Mouse (Mus musculus): Measurements from ENCODE around the gene S1pr3. TPM values are rescaled to one million over a fixed set of nuclear protein-coding genes. Genes with fewer than 3 reads are reported as not detected.

Gene S1pr3
- total and polyA plus RNA-seq, 2 experiments from 2014 or later = 15.6 to 25.8 TPM

- Histone ChIP-seq H3K36me3 (replicated peaks; ENCODE audit: control insufficient read depth, insufficient read depth, low read length) (no peaks in the 10 kb centered on the region), H3K27ac (ENCODE audit: low read depth) (no peak overlapping the region), H3K27me3 (ENCODE audit: control insufficient read depth, insufficient read depth, low read length) (no peaks in the 10 kb centered on the region), H3K4me2 (ENCODE audit: low read depth, low read length) (no peak overlapping the region), H3K4me3 (ENCODE audit: low read depth, low read length) (no peak overlapping the region), H3K9ac (replicated peaks; ENCODE audit: low read depth, low read length) (no peak overlapping the region), H3K9me3 (replicated peaks; ENCODE audit: control insufficient read depth, low read length) (no peaks in the 10 kb centered on the region), H3K4me1 (ENCODE audit: control insufficient read depth, insufficient read depth) (no peaks in the 10 kb centered on the region)
- 37% methylated on average over 4 of the region's 4 CpGs for WGBS
- no peak for ATAC-seq (ENCODE audit: insufficient read depth, low read depth)
- no peak for DNase-seq (ENCODE audit: low spot score)
- TF ChIP-seq EP300 (IDR thresholded peaks at IDR 0.05; ENCODE audit: low read depth) (no peak), CTCF (IDR thresholded peaks at IDR 0.05; ENCODE audit: low read depth) (no peak)
These were observed 38.1 kb downstream of the S1pr3 start for GRCm38 (mm10) chr13:51446550-51446949.

GRCm38 (mm10) chr13:51456190-51456878 lies 47.9 kb downstream of the S1pr3 start:
- ATAC-seq (ENCODE audit: insufficient read depth, low read depth) (no peak), DNase-seq (ENCODE audit: low spot score) (no peak)
- no peak overlapping the region for H3K4me2 ChIP-seq (ENCODE audit: low read depth, low read length)
- no peak overlapping the region for H3K27ac ChIP-seq (ENCODE audit: low read depth)
- H3K27me3 ChIP-seq (ENCODE audit: control insufficient read depth, insufficient read depth, low read length) = no peaks in the 10 kb centered on the region
- H3K9ac ChIP-seq (replicated peaks; ENCODE audit: low read depth, low read length) = no peak overlapping the region
- TF ChIP-seq CTCF (IDR thresholded peaks at IDR 0.05; ENCODE audit: low read depth) (no peak), EP300 (IDR thresholded peaks at IDR 0.05; ENCODE audit: low read depth) (no peak)
- H3K9me3 ChIP-seq (replicated peaks; ENCODE audit: control insufficient read depth, low read length) = no peaks in the 10 kb centered on the region
- no peaks in the 10 kb centered on the region for H3K36me3 ChIP-seq (replicated peaks; ENCODE audit: control insufficient read depth, insufficient read depth, low read length)
- 38% methylated on average over 4 of the region's 4 CpGs for WGBS
- H3K4me3 ChIP-seq (ENCODE audit: low read depth, low read length) = no peak overlapping the region
- no peaks in the 10 kb centered on the region for H3K4me1 ChIP-seq (ENCODE audit: control insufficient read depth, insufficient read depth)

- Histone ChIP-seq H3K9me3 (replicated peaks; ENCODE audit: control insufficient read depth, low read length) (no peaks in the 10 kb centered on the region), H3K27ac (ENCODE audit: low read depth) (no peak overlapping the region), H3K4me1 (ENCODE audit: control insufficient read depth, insufficient read depth) (no peaks in the 10 kb centered on the region), H3K9ac (replicated peaks; ENCODE audit: low read depth, low read length) (no peak overlapping the region), H3K36me3 (replicated peaks; ENCODE audit: control insufficient read depth, insufficient read depth, low read length) (no peaks in the 10 kb centered on the region), H3K4me2 (ENCODE audit: low read depth, low read length) (no peak overlapping the region), H3K27me3 (ENCODE audit: control insufficient read depth, insufficient read depth, low read length) (no peaks in the 10 kb centered on the region), H3K4me3 (ENCODE audit: low read depth, low read length) (no peak overlapping the region)
- WGBS = 57% methylated on average over 4 of the region's 4 CpGs
- DNase-seq (ENCODE audit: low spot score) (no peak), ATAC-seq (ENCODE audit: insufficient read depth, low read depth) (no peak)
- TF ChIP-seq EP300 (IDR thresholded peaks at IDR 0.05; ENCODE audit: low read depth) = no peak
- TF ChIP-seq CTCF (IDR thresholded peaks at IDR 0.05; ENCODE audit: low read depth) = no peak
These were observed 55.9 kb downstream of the S1pr3 start for GRCm38 (mm10) chr13:51464294-51464693.

GRCm38 (mm10) chr13:51466117-51466841 lies 57.8 kb downstream of the S1pr3 start:
- ATAC-seq (ENCODE audit: insufficient read depth, low read depth) (no peak), DNase-seq (ENCODE audit: low spot score) (no peak)
- H3K27me3 ChIP-seq (ENCODE audit: control insufficient read depth, insufficient read depth, low read length) = no peaks in the 10 kb centered on the region
- no peak overlapping the region for H3K4me2 ChIP-seq (ENCODE audit: low read depth, low read length)
- no peak overlapping the region for H3K4me3 ChIP-seq (ENCODE audit: low read depth, low read length)
- H3K27ac ChIP-seq (ENCODE audit: low read depth) = no peak overlapping the region
- H3K9ac ChIP-seq (replicated peaks; ENCODE audit: low read depth, low read length) = no peak overlapping the region
- no peaks in the 10 kb centered on the region for H3K36me3 ChIP-seq (replicated peaks; ENCODE audit: control insufficient read depth, insufficient read depth, low read length)
- TF ChIP-seq EP300 (IDR thresholded peaks at IDR 0.05; ENCODE audit: low read depth) (no peak), CTCF (IDR thresholded peaks at IDR 0.05; ENCODE audit: low read depth) (no peak)
- H3K9me3 ChIP-seq (replicated peaks; ENCODE audit: control insufficient read depth, low read length) = no peaks in the 10 kb centered on the region
- 77% methylated on average over 14 of the region's 14 CpGs for WGBS
- no peaks in the 10 kb centered on the region for H3K4me1 ChIP-seq (ENCODE audit: control insufficient read depth, insufficient read depth)

- Histone ChIP-seq H3K4me3 (ENCODE audit: low read depth, low read length) (no peak overlapping the region), H3K4me1 (ENCODE audit: control insufficient read depth, insufficient read depth) (no peaks in the 10 kb centered on the region), H3K36me3 (replicated peaks; ENCODE audit: control insufficient read depth, insufficient read depth, low read length) (no peaks in the 10 kb centered on the region), H3K9ac (replicated peaks; ENCODE audit: low read depth, low read length) (no peak overlapping the region), H3K27me3 (ENCODE audit: control insufficient read depth, insufficient read depth, low read length) (no peaks in the 10 kb centered on the region), H3K9me3 (replicated peaks; ENCODE audit: control insufficient read depth, low read length) (no peaks in the 10 kb centered on the region), H3K27ac (ENCODE audit: low read depth) (no peak overlapping the region), H3K4me2 (ENCODE audit: low read depth, low read length) (no peak overlapping the region)
- no peak for TF ChIP-seq CTCF (IDR thresholded peaks at IDR 0.05; ENCODE audit: low read depth)
- TF ChIP-seq EP300 (IDR thresholded peaks at IDR 0.05; ENCODE audit: low read depth) = no peak
- DNase-seq (ENCODE audit: low spot score) (no peak), ATAC-seq (ENCODE audit: insufficient read depth, low read depth) (no peak)
- 68% methylated on average over 17 of the region's 17 CpGs for WGBS
These were observed 60.3 kb downstream of the S1pr3 start for GRCm38 (mm10) chr13:51468697-51469250.

Other genes starting within 250 kb of the S1pr3 start
- gene Nxnl2, start 237.6 kb upstream of the S1pr3 start, total RNA-seq (2014; rRNA removed; ENCODE audit: low replicate concordance) = 1.1 and 3.5 TPM in 2 replicates
- 1.1 TPM in 2 replicates for gene Nxnl2, start 237.6 kb upstream of the S1pr3 start, polyA plus RNA-seq (2015; fragmentation: Nextera tagmentation; extraction: Ambion mirVana)
- gene Shc3, start 160.8 kb downstream of the S1pr3 start, total RNA-seq (2014; rRNA removed; ENCODE audit: low replicate concordance) = 2.1 and 3.0 TPM in 2 replicates
- gene Shc3, start 160.8 kb downstream of the S1pr3 start, polyA plus RNA-seq (2015; fragmentation: Nextera tagmentation; extraction: Ambion mirVana) = 0.12 and 0.16 TPM in 2 replicates
- gene Cks2, start 236.6 kb downstream of the S1pr3 start, total RNA-seq (2014; rRNA removed; ENCODE audit: low replicate concordance) = 199 and 228 TPM in 2 replicates
- 101 and 105 TPM in 2 replicates for gene Cks2, start 236.6 kb downstream of the S1pr3 start, polyA plus RNA-seq (2015; fragmentation: Nextera tagmentation; extraction: Ambion mirVana)
- 15.1 and 29.8 TPM in 2 replicates for gene Secisbp2, start 243.1 kb downstream of the S1pr3 start, total RNA-seq (2014; rRNA removed; ENCODE audit: low replicate concordance)
- 23.9 and 27.7 TPM in 2 replicates for gene Secisbp2, start 243.1 kb downstream of the S1pr3 start, polyA plus RNA-seq (2015; fragmentation: Nextera tagmentation; extraction: Ambion mirVana)